Mouse (Mus musculus): ENCODE measurements around the gene Rtn4ip1.

- TF ChIP-seq POLR2A (IDR thresholded peaks at IDR 0.05; ENCODE audit: low read depth, low read length): no peak
- no peak for TF ChIP-seq CTCF (IDR thresholded peaks at IDR 0.05; ENCODE audit: extremely low read depth, insufficient read depth, insufficient read length, insufficient replicate concordance)
Measured at GRCm38 (mm10) chr10:43887676-43888075, 13.9 kb upstream of the Rtn4ip1 start.
